Mouse (Mus musculus) megakaryocyte, embryonic 14.5 days (primary cell): ENCODE data around the gene Tigd4. TPM values are rescaled to one million over a fixed set of nuclear protein-coding genes. Genes with fewer than 3 reads are reported as not detected.
"Not testable (repeated sequence)": the region's sequence is repeated elsewhere in the genome, so short reads cannot be mapped to it uniquely, and the experiment has no call there.

Experiments used
- H3K27me3 ChIP-seq: replicated peaks from 2 replicates; pipeline ENCODE3; 2012; ENCODE audit warnings: inconsistent platforms
- H3K36me3 ChIP-seq: replicated peaks from 2 replicates; pipeline ENCODE3; 2012; ENCODE audit warnings: low read length, inconsistent platforms, mixed read lengths
- H3K4me1 ChIP-seq: 2 replicates; pipeline ENCODE4 v1.6.1; 2012; ENCODE audit warnings: inconsistent platforms
- H3K4me3 ChIP-seq: replicated peaks from 2 replicates; pipeline ENCODE3; 2012; ENCODE audit warnings: moderate library complexity, mild to moderate bottlenecking, inconsistent platforms
- H3K9me3 ChIP-seq: 2 replicates; pipeline ENCODE4 v1.6.1; 2012; ENCODE audit warnings: inconsistent platforms
- FLI1 ChIP-seq: IDR thresholded peaks from 2 replicates; pipeline ENCODE4 v1.6.1; 2012; ENCODE audit warnings: low read length, inconsistent platforms, mixed read lengths
- GATA1 ChIP-seq: IDR thresholded peaks from 3 replicates; pipeline ENCODE4 v1.6.1; 2012; ENCODE audit warnings: mixed read lengths, low read length, inconsistent platforms, borderline replicate concordance
- polyA plus RNA-seq: library from polyadenylated mRNA; stranded (reverse); fragments of >175 nt; gene quantifications from 2 replicates; pipeline ENCODE4 v1.2.3, GENCODE M21; 2012; ENCODE audit warnings: low replicate concordance; ENCODE audit not compliant: insufficient read depth

The Tigd4 gene
- polyA plus RNA-seq, result not detected in 2 replicates

- H3K4me3 ChIP-seq, result no peak within 1 kb of the TSS
- H3K4me1 ChIP-seq, result peaks cover 43% of the 10 kb centered on the region
- peaks cover 19% of the 10 kb centered on the region for H3K27me3 ChIP-seq
- TF ChIP-seq GATA1, result no peak
- TF ChIP-seq FLI1, result no peak
- H3K9me3 ChIP-seq, result no peaks in the 10 kb centered on the region; the same call in 1 of the 2 replicates
- H3K36me3 ChIP-seq, result no peaks in the 10 kb centered on the region
These were observed at the start of gene Tigd4 for GRCm38 (mm10) chr3:84593274-84593673. Gene Tigd4, plus strand, starts transcription at chr3:84593574.

GRCm38 (mm10) chr3:84547177-84547576, 46.2 kb upstream of the Tigd4 start:
- Histone ChIP-seq H3K4me3 (peak overlapping the region; percentile 28), H3K9me3 (peaks cover 13% of the 10 kb centered on the region), H3K27me3 (no peaks in the 10 kb centered on the region), H3K4me1 (peaks cover 23% of the 10 kb centered on the region), H3K36me3 (peaks cover 6% of the 10 kb centered on the region)
- no peak for TF ChIP-seq FLI1
- no peak for TF ChIP-seq GATA1

- TF ChIP-seq FLI1, result no peak
- no peak for TF ChIP-seq GATA1
- Histone ChIP-seq H3K4me1 (peaks cover 30% of the 10 kb centered on the region), H3K9me3 (peaks cover 5% of the 10 kb centered on the region; the same call in 1 of the 2 replicates)
These were observed 37.6 kb upstream of the Tigd4 start for GRCm38 (mm10) chr3:84555780-84556179.

GRCm38 (mm10) chr3:84558301-84558700, 35.1 kb upstream of the Tigd4 start:
- no peaks in the 10 kb centered on the region for H3K9me3 ChIP-seq
- no peaks in the 10 kb centered on the region for H3K27me3 ChIP-seq

More at GRCm38 (mm10) chr3:84555780-84556179, 37.6 kb upstream of the Tigd4 start:
- Histone ChIP-seq H3K36me3 (peaks cover 4% of the 10 kb centered on the region), H3K4me3 (no peak overlapping the region), H3K27me3 (no peaks in the 10 kb centered on the region)

GRCm38 (mm10) chr3:84562911-84563310, 30.5 kb upstream of the Tigd4 start:
- H3K36me3 ChIP-seq, H3K4me3 ChIP-seq, H3K27me3 ChIP-seq, H3K9me3 ChIP-seq: not testable (repeated sequence)
- peaks cover 24% of the 10 kb centered on the region for H3K4me1 ChIP-seq

More at GRCm38 (mm10) chr3:84558301-84558700, 35.1 kb upstream of the Tigd4 start:
- TF ChIP-seq FLI1 (no peak), GATA1 (no peak)
- Histone ChIP-seq H3K4me1 (peaks cover 37% of the 10 kb centered on the region), H3K36me3 (no peaks in the 10 kb centered on the region), H3K4me3 (no peak overlapping the region)

- Histone ChIP-seq H3K27me3 (no peaks in the 10 kb centered on the region), H3K4me1 (peaks cover 22% of the 10 kb centered on the region), H3K4me3 (no peak overlapping the region), H3K9me3 (no peaks in the 10 kb centered on the region), H3K36me3 (no peaks in the 10 kb centered on the region)
- no peak for TF ChIP-seq FLI1
- TF ChIP-seq GATA1, result no peak
These were observed 30.0 kb upstream of the Tigd4 start for GRCm38 (mm10) chr3:84563415-84563814.

- H3K27me3 ChIP-seq, result no peaks in the 10 kb centered on the region
- peaks cover 14% of the 10 kb centered on the region for H3K4me1 ChIP-seq
- TF ChIP-seq FLI1 (no peak), GATA1 (no peak)
- no peak overlapping the region for H3K4me3 ChIP-seq
- H3K36me3 ChIP-seq, result peaks cover 4% of the 10 kb centered on the region
- no peaks in the 10 kb centered on the region for H3K9me3 ChIP-seq
These were observed 24.8 kb upstream of the Tigd4 start for GRCm38 (mm10) chr3:84568540-84568939.

- TF ChIP-seq FLI1 (no peak), GATA1 (no peak)
- peaks cover 4% of the 10 kb centered on the region for H3K36me3 ChIP-seq
- H3K4me1 ChIP-seq, result peaks cover 14% of the 10 kb centered on the region
- H3K4me3 ChIP-seq, result no peak overlapping the region
- H3K27me3 ChIP-seq, result no peaks in the 10 kb centered on the region
- H3K9me3 ChIP-seq, result no peaks in the 10 kb centered on the region
These were observed 23.8 kb upstream of the Tigd4 start for GRCm38 (mm10) chr3:84569587-84569986.

GRCm38 (mm10) chr3:84570501-84570900, 22.9 kb upstream of the Tigd4 start:
- Histone ChIP-seq H3K36me3 (peaks cover 4% of the 10 kb centered on the region), H3K4me3 (no peak overlapping the region), H3K4me1 (peaks cover 19% of the 10 kb centered on the region), H3K9me3 (no peaks in the 10 kb centered on the region), H3K27me3 (no peaks in the 10 kb centered on the region)
- no peak for TF ChIP-seq FLI1
- no peak for TF ChIP-seq GATA1

GRCm38 (mm10) chr3:84580716-84581115, 12.7 kb upstream of the Tigd4 start:
- no peak for TF ChIP-seq GATA1
- no peak for TF ChIP-seq FLI1
- Histone ChIP-seq H3K9me3 (no peaks in the 10 kb centered on the region), H3K27me3 (no peaks in the 10 kb centered on the region), H3K4me3 (no peak overlapping the region), H3K4me1 (peaks cover 59% of the 10 kb centered on the region), H3K36me3 (no peaks in the 10 kb centered on the region)

GRCm38 (mm10) chr3:84581696-84582022, 11.7 kb upstream of the Tigd4 start:
- peaks cover 60% of the 10 kb centered on the region for H3K4me1 ChIP-seq
- H3K9me3 ChIP-seq, result no peaks in the 10 kb centered on the region
- peak overlapping the region; percentile 97 for H3K4me3 ChIP-seq
- TF ChIP-seq GATA1, result no peak
- no peak for TF ChIP-seq FLI1
- H3K36me3 ChIP-seq, result no peaks in the 10 kb centered on the region
- no peaks in the 10 kb centered on the region for H3K27me3 ChIP-seq
